Mouse (Mus musculus) embryo, embryonic 9.5 days (tissue): ENCODE measurements around the gene Gm9945.

Experiments used
- DNase-seq: peaks from one replicate; pipeline ENCODE4 v3.0.0-alpha.2; 2017; ENCODE audit errors: extremely low spot score

Gm9945 gene

DNA sequence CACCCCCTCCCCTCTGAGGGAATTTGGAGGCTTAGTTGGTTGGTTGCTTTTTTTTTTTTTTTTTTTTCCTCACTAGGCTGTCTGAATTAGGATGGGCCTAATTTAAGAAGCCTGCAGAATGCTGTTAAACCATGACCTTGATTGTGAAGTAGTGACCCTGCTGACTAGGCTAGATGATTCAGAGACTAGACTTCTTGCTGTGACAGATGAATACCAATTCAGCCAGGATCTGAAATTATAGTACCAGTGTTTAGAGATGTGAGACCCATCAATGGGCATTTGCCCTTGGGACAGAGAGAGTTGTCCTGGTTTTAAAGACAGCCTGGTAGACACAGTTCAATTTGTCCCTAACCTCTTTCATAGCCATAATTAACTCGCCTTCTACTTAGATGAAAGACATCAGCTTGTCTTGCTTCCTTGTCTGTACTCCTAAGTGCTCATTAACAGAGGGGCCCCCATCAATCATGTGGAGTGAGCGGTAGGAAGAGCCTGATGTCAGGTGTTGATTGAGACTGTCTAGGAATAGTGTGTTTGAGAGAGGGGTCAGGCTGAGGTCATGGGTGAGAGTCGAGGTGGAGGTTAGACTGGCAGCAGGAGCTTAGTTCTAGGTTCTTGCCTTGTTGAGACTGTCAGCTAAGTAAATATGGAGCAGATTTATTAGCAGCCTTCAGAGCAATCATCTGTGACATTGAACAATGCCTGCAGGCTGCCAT is 13.4 kb downstream of the Gm9945 start:
- peak; percentile 72 for DNase-seq

DNA sequence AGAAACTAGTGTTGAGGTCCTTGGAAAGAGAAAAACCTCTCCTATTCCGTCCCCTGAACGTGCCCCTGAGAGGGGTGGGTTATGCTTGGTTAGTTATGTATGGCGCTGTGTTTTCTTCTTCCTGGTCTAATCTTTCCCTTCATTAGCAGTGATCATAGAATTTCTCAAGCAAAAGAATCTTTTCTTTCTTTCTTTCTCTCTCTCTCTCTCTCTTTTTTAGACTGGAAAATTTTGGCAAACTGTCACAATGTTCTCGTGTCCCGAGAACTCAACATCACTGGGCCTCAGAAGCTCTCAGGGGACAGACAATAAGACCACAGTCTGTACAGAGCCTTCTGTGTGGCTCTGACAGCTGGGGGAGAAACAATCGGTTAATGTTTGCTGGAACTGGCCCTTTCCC is 15.5 kb downstream of the Gm9945 start:
- DNase-seq: no peak

DNA sequence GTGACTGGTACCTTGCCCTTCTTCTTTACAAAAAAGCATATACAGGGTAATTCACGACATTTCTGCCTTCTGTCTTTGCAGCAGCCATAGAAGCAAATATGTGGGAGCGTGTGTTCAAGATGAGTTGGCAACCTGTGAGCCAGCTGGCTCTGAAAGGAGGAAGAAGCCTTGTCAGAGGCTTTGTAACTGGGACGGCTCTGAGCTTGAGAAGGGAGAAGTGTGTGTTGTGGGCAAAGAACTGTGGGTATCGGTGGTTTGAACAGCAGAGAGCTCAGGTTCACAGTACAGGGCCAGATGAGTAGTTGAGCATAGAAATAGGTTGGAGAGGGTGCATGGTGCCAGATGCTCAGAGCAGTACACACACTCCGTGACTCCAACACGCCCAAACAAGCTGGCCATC is 17.0 kb downstream of the Gm9945 start:
- DNase-seq: no peak

DNA sequence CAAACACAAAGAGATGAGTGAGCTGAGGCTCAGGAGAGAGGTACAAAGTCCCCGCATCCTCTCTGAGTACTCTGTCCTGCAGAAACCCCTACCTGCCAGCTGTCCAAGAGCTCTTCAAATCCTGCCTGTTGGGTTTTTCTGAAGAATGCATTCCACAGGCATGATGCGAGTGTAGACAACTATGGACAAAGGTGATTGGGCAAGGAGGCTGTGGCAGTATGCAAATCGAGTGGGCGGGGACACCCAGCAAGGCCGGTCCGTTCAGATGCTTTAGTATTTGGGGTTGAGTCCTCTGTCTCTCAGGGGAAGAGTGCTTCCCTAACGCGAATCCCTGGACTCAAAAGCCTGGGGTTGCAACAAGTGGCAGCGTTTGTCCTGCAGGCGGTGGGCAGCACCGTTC is 20.6 kb downstream of the Gm9945 start:
- DNase-seq: peak; percentile 32

- DNase-seq: no peak
Observed at GRCm38 (mm10) chr11:53502039-53502765, 22.2 kb downstream of the Gm9945 start.

- no peak for DNase-seq
Observed at GRCm38 (mm10) chr11:53503738-53504137, 23.8 kb downstream of the Gm9945 start.

DNA sequence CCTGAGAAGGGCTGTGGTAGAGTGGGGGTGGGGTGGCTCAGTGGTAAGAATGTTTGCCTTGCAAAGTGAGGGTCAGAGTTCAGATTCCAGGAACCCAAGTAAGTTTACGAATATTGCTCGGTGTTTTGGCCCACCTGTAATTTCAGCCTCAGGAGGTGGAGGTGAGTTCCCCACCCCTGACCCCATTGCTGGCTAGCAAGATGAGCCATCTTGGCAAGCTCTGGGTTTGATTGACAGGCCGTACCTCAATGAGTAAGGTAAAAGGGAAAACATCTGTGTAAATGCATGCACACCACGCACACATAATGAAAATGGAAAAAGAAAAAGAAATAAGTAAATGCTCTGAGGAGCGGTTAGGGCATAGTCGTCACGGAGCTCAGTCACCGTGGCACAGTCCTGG is 24.4 kb downstream of the Gm9945 start:
- DNase-seq: no peak

- DNase-seq: no peak
Observed at GRCm38 (mm10) chr11:53505026-53505663, 25.2 kb downstream of the Gm9945 start.

DNA sequence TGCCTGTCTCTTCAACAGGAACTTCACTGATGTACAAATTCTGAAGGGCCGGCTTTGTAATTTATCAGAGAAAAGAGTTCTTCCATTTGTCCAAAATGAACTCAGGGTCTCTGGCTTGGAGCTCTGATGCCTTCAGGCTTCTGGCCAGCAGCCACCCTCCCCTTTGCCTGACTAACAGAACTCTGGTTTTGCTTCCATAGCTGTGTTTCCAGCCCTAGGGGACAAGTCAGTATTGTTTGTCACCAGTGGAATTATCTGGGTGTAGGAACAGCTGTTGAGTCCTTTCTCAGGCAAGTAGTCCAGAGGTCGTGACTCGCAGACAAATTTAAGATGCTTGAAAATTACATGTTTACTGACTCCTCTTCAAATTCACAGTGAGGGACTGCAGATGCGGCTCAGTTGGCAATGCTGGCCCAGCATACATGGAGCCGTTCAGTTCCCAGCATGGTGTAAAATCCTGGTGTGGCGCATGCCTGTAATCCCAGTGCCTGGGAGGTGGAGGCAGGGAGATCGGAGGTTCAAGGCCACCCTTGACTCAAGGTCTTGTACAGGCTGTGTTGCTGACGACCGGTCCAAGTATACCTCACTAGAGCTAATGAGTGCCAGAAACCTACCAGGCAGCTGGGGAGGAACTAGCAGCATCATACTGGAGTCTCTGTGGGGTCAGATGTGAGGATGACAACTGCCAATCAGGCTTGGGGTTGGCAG is 27.3 kb downstream of the Gm9945 start:
- DNase-seq: no peak

- DNase-seq: no peak
Observed at GRCm38 (mm10) chr11:53508152-53508551, 28.2 kb downstream of the Gm9945 start.

- DNase-seq: no peak
Observed at GRCm38 (mm10) chr11:53508591-53508990, 28.6 kb downstream of the Gm9945 start.

- DNase-seq: no peak
Observed at GRCm38 (mm10) chr11:53510351-53510750, 30.4 kb downstream of the Gm9945 start.

DNA sequence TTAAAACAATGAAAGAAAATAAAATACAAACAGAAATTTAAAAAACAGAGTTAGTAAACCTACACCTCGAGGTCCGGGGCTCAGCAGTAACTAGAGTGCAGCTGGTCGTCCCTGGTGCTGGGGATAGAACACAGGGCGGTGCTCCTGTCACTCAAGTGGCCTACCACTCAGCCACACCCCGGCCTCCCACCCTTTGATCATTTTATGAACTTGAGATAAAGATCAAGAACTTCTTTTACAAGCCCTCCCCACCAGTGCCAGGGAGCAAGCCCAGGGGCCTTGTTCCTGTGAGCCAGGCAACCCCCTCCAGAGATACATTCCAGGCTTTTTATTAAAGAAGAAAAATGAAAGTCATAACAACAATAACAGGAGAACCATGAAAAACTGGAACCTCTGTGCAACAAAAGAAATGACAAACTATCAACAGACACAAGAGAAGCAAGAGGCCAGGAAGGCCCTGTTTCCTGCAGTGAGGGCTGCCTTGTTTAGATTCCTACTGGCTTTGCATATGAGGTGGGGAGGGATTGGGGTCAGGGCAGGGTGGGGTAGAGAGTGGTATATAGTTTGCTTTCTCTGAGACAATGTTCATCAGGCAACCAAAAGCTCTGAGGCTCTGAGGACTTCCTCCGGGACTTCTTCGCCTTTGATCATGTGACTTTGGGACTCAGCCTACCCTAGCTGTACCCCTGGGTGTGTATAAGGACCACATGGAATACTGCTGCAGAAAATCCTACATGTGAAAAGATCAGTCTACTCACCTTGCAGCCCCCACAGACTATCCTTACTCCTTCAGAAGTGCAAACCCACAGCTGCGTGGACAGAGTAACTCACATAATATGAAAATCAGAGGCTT is 37.0 kb downstream of the Gm9945 start:
- no peak for DNase-seq

GRCm38 (mm10) chr11:53518759-53519158 is 38.8 kb downstream of the Gm9945 start:
- DNase-seq: no peak

DNA sequence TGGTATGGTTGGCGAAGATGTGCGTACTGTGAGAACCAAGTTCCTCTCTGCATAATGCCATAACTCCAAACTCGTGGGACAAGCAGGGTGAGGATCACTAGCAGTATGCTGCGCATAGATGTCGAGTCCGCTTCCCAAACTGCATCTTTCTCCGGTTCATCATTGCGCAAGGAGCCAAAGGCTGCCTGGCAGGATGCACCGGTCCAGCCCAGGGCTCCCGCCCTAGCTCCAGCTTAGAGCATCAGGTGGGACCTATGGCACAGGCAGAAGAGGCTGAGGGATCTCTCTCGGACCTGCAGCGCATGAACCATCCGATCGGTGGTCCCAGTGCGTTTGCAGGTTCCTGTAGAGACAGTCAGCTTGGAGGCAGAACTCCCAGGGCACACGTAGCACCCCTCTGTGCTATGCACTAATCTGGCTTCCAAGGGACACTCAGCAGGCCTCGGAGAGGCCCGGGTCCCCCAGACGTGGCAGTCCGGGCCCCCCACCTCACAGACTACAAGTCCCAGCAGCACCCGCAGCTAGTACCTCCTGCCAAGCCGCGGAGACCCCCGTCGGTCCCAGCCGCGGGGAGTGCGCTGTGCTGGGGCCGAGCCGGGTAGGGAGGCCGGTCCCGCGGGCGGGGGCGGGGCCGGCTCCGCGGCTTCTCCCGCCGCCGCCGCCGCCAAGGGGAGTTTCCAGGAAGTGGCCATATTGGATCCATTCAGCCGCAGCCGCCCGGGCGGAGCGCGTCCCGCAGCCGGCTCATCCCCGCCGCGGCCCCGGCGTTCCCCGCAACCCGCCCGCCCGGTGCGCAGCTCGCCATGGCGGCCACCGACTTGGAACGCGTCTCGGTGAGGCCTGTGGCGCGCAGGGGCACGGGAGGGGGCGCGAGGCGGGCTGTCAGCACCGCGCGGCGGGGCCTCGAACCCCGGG is 39.5 kb downstream of the Gm9945 start, which contains the start of gene Sept8:
Sept8 (plus strand) TSS at position 51 of the 915 bp plus-strand sequence.
- DNase-seq: peak; percentile 69

DNA sequence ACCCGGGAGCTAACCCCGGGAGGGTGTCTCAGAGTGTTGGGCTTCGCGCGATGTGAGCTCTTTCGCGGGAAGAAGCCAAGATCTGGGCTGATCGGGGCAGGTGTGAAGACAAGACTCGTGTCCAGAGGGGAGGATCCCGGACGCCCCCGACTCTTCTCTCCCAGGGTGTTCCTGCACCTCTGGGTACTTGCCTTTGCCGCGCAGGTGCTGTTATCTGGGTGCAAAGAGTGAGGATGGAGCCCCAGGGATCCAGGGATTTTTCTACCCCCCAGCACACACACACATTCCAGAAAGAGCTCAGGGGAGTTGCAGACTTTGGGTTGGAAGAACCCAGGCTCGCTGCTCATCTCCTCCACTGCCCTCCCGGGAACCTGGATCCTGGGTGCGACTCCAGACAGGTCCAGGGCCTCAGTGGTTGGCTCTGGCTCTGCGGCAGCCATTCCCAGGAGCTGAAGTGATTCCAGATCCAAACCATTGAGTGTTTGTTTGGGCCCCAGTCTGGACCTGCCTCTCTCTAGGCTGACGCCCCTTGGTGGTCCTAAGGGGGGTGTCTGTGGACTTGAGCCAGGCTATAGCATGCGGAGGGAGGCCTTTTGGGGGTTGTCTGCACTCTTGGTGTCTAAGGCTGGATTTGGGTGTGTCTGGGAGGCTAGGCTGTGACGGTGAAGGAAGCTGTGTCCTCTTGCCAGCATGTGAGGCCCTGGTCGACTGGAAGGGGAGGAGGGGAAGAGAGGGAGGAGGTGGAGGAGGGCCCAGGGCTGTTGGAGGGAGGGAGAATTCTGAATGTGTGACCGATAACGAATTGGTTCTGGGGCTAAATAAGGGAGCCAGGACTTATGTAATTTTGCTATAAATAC is 40.4 kb downstream of the Gm9945 start:
- peak; percentile 28 for DNase-seq

DNA sequence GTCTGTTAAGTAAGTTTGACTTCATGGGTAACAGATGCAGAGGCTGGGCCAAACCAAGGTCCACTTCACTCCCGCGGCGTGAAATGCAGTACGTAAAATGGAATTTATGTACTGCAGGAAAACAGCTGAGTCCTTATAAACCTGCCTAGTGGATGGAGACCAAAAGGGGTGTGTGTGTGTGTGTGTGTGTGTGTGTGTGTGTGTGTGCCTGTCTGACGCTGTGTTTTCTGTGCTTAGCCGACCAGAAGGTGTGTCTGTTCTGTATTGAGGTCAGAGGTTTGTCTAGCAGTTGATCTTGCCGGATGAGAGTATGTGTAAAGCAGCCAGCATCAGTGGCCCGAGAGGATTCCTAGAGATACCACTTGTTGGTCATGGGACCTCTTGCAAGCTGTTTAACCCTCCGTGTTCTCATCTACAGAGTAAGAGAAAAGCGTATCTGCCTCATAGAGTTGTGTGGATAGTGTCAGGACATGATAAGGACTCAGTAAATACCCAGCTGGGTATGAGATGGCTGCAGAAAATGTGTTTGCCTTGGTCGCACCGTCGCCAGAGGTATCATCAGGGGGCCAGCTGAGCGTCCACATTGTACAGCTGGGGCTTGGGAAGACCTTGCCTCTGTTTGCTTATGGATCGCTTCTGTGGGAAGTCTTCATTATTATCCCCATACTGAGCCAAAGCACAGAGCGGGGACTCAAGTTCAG is 41.3 kb downstream of the Gm9945 start:
- no peak for DNase-seq

DNA sequence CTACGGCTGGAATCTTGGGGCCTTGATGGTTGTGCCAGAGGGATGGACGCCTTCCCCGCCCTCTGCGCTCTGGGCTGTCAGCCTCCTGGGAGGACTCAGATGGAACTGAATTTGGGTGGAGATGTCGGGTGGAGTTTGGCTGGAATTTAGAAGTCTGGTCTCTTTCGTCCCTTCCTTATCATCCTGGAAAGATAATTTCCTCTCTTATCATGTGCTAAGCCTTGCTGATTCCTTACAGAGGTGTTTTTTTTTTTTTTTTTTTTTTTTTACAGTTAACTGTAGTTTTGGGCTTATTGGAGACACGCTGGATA is 41.8 kb downstream of the Gm9945 start:
- no peak for DNase-seq

DNA sequence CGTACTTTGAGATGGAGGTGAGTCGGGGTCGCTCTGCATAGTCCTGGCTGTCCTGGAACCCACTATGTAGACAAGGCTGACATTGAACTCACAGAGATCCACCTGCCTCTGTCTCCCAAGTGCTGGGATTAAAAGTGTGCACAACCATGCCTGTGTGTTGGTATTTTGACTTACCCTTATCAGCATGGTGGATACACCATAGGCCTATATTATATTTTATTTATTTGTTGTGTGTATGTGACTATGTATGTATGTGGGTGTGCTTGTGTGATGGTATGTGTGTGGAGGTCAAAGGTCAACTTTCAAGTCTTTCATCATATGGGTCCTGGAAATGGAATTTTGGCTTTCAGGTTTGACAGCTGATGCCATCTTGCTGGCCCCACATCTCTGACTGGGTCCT is 42.4 kb downstream of the Gm9945 start:
- no peak for DNase-seq
